Mouse (Mus musculus): ENCODE data around the gene Gm11562. TPM values are rescaled to one million over a fixed set of nuclear protein-coding genes. Genes with fewer than 3 reads are reported as not detected.
A peak's percentile ranks its signal among the peaks of the same experiment; 100 is the strongest.
"Not testable (repeated sequence)": the region's sequence is repeated elsewhere in the genome, so short reads cannot be mapped to it uniquely, and the experiment has no call there.

Gene Gm11562
- not detected in 2 replicates for polyA plus RNA-seq (2012; rRNA removed)

DNA sequence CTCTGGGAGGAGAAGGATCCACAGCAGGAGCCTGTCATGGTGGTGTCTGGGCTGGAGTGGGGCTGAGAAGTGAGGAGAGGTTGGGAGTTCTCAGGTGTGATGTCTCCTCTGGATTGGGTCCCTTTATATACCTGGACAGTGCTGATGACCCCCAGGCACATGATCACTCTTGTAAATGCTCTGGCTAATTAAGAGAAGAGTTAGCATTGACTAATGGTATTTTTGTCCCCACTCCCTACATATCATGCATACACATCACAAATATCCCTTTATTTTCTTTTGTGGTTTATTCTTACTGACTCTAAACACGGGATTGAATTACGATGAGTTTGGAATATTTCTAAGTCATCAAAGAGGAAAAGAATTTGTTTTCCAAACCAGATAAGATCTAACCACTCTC is at the start of gene Gm11562:
Gm11562 (minus strand) TSS at position 101 of the 400 bp plus-strand sequence.
- DNase-seq (ENCODE audit: extremely low spot score in 1 of 2, low spot score in 1 of 2), result no peak

DNA sequence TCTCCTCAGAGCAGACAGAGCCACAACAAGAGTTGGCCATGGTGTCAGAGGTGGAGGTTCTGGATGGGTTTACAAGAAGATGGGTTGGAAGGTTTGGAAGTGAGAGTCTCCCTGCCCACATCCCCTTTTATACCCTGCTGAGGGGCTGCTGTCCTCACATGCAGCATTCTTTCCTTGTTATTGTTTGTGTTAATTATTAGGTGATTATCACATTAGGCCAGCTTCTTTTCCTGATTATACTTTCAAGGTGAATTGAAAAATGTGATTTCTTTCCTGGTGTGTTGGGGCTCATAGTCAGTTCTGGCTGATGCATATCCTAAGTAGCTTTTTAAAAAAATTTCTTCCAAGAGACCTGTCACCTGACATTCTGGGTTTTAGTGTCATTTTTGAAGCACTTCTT is 45.6 kb upstream of the Gm11562 start, which contains the start of gene Krtap4-6:
Krtap4-6 (minus strand) TSS at position 101 of the 400 bp plus-strand sequence.
- DNase-seq (ENCODE audit: extremely low spot score in 1 of 2, low spot score in 1 of 2), result no peak

DNA sequence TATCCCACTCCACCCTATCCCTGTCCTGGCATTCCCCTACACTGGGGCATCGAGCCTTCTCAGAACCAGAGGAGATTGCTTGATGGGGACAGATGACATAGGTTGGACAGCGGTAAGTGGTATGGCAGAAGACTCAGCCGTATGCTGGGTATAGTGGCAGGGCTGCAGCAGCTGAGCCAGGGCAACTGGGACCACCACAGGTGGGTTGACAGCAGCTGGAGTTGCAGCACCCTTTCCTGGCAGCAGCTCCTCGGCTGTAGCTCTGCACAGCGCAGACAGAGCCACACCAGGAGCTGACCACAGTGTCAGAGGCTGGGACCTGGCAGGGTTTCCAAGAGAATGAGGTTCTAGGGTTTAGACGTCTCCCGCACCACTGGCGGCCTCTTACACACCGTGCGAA is 42.6 kb upstream of the Gm11562 start:
- no peak for DNase-seq (ENCODE audit: extremely low spot score in 1 of 2, low spot score in 1 of 2)

DNA sequence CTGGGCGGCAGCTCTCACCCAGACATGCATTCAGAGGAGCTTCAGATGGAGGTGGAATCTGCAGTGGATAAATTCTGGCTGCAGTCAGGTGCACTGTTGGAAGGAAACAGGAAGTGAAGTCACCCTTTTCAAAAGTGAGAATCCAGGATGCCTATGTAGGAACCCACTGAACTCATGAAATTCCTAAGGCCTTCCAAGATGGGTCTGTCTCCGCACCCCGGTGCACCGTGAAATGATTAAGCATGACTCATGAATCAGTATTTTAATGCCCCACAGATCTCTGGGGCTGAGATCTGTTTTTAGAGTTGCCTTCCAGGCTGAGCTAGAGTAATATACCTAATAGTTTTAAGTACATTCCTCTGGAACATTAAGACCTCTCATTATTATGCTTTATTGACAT is 39.0 kb upstream of the Gm11562 start:
- no peak for DNase-seq (ENCODE audit: extremely low spot score in 1 of 2, low spot score in 1 of 2)

DNA sequence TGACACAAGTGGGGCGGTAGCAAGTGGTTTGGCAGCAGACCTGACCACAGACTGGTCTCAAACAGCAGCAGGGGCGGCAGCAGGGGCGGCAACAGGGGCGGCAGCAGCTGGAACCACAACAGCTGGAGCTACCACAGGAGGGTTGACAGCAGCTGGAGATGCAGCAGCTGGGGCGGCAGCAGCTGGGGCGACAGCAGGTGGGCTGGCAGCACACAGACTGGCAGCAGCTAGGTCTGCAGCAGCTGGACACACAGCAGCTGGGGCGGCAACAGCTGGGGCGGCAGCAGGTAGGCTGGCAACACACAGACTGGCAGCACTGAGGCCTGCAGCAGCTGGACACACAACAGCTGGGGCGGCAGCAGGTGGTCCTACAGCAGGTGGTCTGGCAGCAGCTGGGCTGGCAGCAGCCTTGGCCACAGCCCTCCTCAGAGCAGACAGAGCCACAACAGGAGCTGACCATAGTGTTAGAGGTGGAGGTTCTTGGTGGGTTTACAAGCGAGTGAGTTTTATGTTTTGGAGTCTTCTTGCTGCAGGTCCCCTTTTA is 38.3 kb upstream of the Gm11562 start, which contains the start of gene Gm11563:
Gm11563 (minus strand) TSS at position 494 of the 544 bp plus-strand sequence.
- DNase-seq (ENCODE audit: extremely low spot score in 1 of 2, low spot score in 1 of 2), result not testable (repeated sequence)

DNA sequence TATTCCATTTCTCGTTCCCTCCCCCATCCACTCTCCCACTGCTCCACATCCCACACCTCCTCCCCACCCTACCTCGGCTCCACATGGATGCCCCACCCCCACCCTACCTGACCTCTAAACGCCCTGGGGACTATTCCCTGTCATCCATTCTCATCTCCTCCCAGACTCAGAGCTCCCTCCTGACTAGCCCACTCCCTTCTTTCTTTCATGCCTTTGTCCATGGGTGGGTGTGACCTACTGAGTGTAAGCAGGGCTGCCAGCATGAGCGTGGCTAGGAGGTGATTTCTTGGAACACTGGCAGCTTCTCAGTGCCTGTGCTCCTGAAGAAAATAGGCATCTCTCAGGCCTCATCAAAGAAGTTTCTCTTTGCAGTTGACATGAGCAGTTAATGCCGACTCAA is 36.8 kb upstream of the Gm11562 start:
- no peak for DNase-seq (ENCODE audit: extremely low spot score in 1 of 2, low spot score in 1 of 2)

DNA sequence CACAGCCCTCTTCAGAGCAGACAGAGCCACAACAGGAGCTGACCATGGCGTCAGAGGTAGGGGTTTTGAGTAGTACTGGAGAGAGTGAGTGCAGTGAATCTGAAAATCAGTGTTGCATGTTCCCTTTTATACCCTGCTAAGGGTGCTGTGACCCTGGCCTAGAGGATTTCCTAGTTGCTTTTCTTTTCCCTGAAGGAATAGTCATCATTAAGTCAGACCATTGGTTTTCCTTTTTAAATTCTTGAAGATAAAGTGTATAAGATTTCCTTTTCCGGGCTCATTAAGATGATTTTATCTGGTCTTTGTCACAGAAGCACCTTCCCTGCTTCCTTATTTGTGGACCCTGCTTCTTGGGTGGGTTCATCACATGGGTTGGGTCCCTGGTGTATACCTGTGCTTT is 29.9 kb upstream of the Gm11562 start, which contains the start of gene Gm11555:
Gm11555 (minus strand) TSS at position 101 of the 400 bp plus-strand sequence.
- DNase-seq (ENCODE audit: extremely low spot score in 1 of 2, low spot score in 1 of 2), result no peak

DNA sequence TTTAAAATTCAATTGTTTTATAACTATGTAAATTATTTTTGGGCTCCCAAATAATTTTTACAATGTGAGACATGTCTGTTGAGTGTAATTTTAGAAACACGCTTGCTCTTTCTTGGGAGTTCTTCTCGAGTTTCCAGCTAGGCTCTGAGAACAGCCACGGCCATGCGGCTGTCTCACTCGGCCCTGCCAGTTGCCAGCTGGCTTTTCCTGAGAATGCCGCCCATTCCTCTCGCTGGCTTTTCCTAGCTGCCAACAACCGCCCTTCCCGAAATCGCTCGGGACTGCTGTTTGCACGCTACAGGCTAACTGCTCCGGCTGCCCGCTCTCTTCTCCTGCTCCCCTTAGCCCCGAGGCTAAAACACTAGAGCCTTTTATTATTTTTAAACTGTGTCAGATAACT is 26.2 kb upstream of the Gm11562 start:
- DNase-seq (ENCODE audit: extremely low spot score in 1 of 2, low spot score in 1 of 2), result peak in 1 of 2 experiments; percentile 42

DNA sequence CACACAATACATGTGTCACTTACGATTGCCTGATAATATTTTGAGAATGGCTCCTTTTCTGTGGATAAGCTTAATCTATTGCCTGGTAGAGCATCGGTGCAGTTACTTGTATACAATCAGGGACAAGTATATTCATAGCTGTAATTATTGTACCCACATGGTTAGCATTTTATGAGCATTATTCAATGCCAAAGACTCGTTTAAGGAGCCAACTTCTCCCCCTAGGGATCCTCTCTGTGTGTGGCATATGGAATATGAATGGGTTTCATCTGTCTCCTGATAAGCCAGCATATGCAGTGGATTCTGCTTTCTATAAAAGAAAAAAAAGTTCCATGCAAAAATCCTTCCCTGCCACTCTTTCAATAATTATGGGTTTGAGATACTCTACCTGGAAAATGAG is 24.1 kb upstream of the Gm11562 start:
- DNase-seq (ENCODE audit: extremely low spot score in 1 of 2, low spot score in 1 of 2), result no peak

DNA sequence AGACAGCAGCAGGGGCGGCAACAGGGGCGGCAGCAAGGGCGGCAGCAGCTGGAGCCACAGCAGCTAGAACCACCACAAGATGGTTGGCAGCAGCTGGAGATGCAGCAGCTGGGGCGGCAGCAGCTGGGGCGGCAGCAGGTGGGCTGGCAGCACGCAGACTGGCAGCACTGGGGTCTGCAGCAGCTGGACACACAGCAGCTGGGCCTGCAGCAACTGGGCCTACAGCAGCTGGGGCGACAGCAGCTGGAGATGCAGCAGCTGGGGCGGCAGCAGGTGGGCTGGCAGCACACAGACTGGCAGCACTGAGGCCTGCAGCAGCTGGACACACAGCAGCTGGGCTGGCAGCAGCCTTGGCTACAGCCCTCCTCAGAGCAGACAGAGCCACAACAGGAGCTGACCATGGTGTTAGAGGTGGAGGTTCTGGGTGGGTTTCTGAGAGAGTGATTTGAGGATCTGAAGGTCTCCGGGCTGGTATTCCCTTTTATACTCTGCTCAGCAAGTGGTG is 23.5 kb upstream of the Gm11562 start, which contains the start of gene Krtap4-7:
Krtap4-7 (minus strand) TSS at position 455 of the 505 bp plus-strand sequence.
- not testable (repeated sequence) for DNase-seq (ENCODE audit: extremely low spot score in 1 of 2, low spot score in 1 of 2)

DNA sequence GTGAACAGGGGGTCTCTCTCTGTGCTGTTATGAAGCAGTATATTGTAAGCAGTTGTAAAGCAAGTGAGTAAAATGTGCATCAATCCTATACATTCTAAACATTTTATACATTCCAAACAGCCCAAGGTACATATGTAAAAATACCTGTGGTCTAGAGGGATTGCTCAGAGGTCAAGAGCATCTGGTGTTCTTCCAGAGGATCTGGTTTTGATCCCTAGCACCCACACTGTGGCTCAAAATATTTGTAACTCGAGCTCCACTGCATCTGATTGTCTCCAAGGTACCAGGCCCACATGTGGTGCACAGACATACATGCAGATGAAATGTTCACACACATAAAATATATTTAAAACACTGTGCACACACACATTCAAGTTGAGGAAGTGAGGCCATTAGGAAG is 20.7 kb upstream of the Gm11562 start:
- no peak for DNase-seq (ENCODE audit: extremely low spot score in 1 of 2, low spot score in 1 of 2)

DNA sequence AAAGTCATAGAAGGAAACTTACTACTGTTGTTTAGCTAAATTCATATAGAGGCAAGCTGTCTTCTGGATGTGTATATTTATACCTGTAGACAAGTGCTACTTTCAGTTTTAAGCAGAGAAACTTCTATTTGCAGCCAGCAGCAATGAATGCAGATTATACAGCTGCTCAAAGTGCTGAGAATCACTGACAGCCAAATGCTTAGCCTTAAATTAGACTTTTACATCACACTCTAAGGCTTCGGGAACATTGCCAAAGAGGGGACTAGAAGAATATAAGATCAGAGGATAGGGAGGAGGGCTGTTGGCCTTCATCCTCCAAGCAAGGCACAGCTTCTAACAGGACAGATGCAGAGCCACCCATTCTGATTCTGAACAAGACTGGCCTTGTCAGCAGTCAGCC is 16.9 kb upstream of the Gm11562 start:
- peak; percentile 3 to 42 for DNase-seq (ENCODE audit: extremely low spot score in 1 of 2, low spot score in 1 of 2)

DNA sequence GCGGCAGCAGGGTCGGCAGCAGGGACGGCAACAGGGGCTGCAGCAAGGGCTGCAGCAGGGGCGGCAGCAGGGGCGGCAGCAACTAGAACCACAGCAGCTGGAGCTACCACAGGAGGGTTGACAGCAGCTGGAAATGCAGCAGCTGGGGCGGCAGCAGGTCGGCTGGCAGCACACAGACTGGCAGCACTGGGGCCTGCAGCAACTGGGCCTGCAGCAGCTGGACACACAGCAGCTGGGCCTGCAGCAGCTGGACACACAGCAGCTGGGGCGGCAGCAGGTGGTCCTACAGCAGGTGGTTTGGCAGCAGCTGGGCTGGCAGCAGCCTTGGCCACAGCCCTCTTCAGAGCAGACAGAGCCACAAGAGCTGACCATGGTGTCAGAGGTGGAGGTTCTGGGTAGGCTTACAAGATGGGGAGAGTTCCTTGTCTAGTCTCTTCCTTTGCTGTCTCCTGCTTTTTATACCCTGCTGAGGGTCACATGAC is 14.5 kb upstream of the Gm11562 start, which contains the start of gene Krtap4-2:
Krtap4-2 (minus strand) TSS at position 432 of the 482 bp plus-strand sequence.
- no peak for DNase-seq (ENCODE audit: extremely low spot score in 1 of 2, low spot score in 1 of 2)

DNA sequence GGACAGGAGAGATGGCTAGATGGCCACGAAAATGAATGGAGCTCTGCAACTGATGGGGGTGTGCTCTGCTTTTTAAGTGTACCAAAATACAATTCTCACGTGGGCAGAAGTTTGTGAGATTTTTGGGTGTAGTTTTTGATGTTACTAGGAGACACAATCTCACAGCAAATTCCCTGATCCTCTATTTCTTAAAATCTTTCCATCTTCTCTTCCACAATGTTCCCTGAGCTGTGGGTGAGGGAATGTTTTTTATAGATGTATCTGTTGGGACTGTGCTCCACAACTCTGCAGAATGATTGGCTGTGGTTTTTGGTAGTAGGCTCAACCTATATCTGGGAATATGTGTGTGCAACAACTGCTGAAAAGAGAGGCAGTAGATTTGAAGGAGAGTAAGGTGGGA is 13.1 kb upstream of the Gm11562 start:
- peak; percentile 25 to 61 for DNase-seq (ENCODE audit: extremely low spot score in 1 of 2, low spot score in 1 of 2)

DNA sequence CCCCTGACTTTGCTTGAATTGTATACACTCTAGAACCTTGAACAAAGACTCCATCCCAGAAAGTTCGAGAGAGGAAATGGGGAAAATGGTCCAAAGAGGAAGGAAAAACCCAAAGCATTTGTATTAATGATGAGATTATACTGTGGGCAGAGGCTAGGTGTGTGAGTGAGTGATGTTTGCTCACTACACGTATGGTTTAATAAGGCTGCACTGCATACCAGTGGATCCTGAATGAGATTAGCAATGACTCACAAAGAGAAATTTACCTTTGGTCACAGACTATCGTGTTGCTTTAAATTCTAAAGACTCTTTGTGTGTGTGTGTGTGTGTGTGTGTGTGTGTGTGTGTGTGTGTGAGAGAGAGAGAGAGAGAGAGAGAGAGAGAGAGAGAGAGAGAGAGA is 10.7 kb upstream of the Gm11562 start:
- DNase-seq (ENCODE audit: extremely low spot score in 1 of 2, low spot score in 1 of 2), result no peak

DNA sequence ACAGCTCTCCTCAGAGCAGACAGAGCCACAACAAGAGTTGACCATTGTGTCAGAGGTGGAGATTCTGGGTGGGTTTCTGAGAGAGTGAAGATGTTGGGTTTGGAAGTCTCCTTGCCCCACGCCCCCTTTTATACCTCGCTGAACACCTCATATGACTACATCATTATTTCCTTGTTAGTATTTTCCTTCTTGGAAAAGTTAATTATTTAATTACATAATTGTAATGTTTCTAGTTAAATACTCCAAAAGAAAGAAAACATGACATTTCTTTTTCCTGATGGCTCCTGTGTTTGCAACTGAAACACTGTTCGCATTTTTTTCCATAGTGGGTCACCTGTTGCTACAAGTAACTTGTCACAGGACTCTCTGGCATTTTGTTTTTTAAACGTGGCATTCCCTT is 7.9 kb upstream of the Gm11562 start, which contains the start of gene Krtap4-1:
Krtap4-1 (minus strand) TSS at position 101 of the 400 bp plus-strand sequence.
- no peak for DNase-seq (ENCODE audit: extremely low spot score in 1 of 2, low spot score in 1 of 2)

DNA sequence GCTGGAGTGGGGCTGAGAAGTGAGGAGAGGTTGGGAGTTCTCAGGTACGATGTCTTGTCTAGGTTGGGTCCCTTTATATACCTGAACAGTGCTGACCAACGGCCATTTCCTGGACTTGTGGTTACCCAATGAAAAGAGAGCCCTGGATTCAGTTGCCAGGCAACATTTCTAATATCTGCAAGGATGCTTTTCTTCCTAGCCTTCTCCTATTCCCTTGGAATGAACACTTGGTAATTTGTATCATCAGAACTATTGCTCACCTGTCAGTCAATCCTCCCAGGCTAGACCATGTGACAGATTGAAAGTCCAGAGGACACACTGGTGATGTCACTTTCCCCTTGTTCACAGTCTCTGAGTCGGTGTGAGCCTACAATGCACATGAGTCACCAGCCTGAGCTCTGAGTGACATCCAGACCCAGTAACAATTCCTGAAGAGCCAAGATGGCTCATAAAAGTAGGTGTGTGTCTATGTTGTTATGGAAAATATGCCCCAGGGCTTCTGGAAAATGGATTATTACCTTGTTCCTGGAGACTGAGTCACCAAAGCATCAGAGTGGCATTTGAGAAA is 5.4 kb downstream of the Gm11562 start, which contains the start of gene Krtap2-4:
Krtap2-4 (minus strand) TSS at position 51 of the 568 bp plus-strand sequence.
- no peak for DNase-seq (ENCODE audit: extremely low spot score in 1 of 2, low spot score in 1 of 2)

DNA sequence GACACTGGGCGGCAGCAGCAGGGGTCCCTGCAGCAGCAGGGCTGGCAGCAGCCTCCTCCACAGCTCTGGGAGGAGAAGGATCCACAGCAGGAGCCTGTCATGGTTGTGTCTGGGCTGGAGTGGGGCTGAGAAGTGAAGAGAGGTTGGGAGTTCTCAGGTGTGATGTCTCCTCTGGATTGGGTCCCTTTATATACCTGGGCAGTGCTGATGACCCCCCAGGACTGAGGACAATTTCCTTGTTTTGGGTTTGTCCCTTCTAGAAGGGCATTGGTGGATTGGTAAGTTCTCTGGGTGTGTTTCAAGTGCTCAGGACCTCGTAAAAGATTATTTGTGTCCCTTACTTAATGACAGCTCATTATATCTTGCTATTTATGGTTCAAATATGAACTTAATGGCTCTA is 10.1 kb downstream of the Gm11562 start, which contains the start of gene Gm11937:
Gm11937 (minus strand) TSS at position 101 of the 400 bp plus-strand sequence.
- DNase-seq (ENCODE audit: extremely low spot score in 1 of 2, low spot score in 1 of 2), result not testable (repeated sequence)

DNA sequence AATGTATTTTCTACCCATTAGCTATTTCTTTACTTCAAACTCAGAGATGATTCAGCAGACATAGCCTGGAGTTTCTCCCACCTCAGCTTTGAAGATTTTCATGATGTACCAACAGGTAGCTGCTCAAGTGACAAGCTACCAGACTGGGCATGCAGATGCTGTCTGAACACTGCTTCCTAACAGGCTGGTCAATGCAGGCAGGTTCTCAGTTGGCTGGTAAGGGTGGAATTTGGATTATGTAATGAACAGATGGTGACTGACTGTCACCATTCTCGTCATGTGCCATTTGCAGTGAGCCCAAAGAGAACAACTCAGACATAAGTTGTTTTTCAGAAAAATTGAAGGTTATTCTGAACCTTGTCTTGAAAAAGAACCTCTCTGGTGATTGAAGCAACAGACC is 11.1 kb downstream of the Gm11562 start:
- DNase-seq (ENCODE audit: extremely low spot score in 1 of 2, low spot score in 1 of 2), result peak; percentile 46 to 61

DNA sequence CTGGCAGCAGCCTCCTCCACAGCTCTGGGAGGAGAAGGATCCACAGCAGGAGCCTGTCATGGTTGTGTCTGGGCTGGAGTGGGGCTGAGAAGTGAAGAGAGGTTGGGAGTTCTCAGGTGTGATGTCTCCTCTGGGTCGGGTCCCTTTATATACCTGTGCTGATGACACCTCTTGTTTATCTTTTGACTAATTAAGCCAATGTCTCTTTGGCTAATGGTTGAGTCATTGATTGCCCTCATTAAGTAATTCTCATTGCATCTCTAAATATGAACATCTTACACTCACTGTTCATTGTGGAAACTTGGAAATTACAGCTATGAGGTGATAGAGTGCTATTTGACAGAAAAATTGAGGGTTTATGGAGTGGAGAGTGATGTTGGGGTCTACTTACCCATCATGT is 17.0 kb downstream of the Gm11562 start, which contains the start of gene Gm11938:
Gm11938 (minus strand) TSS at position 101 of the 400 bp plus-strand sequence.
- DNase-seq (ENCODE audit: extremely low spot score in 1 of 2, low spot score in 1 of 2), result not testable (repeated sequence)

DNA sequence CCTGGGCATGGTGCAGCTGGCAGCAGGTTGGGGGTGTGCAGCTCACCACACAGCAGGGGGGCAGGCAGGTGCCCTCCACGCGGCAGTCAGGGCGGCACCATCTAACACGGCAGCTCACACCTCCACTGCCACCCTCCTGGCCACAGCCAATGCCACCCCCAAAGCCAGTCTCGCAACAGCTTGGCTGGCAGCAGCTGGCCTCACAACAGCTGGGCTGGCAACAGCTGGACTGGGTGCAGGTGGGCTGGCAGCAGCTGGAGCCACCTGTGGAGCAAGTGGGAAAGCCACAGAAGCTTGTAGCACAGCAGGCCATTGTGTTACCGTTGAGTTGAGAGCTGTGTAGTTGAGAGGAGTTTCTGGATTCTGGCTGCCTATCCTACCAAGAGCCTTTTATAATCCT is 22.5 kb downstream of the Gm11562 start, which contains the start of gene Krtap9-3:
Krtap9-3 (minus strand) TSS at position 364 of the 400 bp plus-strand sequence.
- not testable (repeated sequence) for DNase-seq (ENCODE audit: extremely low spot score in 1 of 2, low spot score in 1 of 2)
